Mouse (Mus musculus) myocyte (in vitro differentiated cells): ENCODE measurements around the gene Slc7a7. TPM values are rescaled to one million over a fixed set of nuclear protein-coding genes. Genes with fewer than 3 reads are reported as not detected.
A peak's percentile ranks its signal among the peaks of the same experiment; 100 is the strongest.

Experiments
- H3K27me3 ChIP-seq: one replicate; pipeline ENCODE4 v1.6.1; 2011; ENCODE audit not compliant: control insufficient read depth, insufficient read depth, insufficient read length
- H3K36me3 ChIP-seq: one replicate; pipeline ENCODE4 v1.6.1; 2011; ENCODE audit not compliant: control insufficient read depth, insufficient read depth
- H3K4me2 ChIP-seq: one replicate; pipeline ENCODE4 v1.6.1; 2011; ENCODE audit warnings: low read depth, control low read depth
- H3K4me3 ChIP-seq: one replicate; pipeline ENCODE4 v1.5.1; 2011; ENCODE audit warnings: mild to moderate bottlenecking, control low read depth, moderate library complexity
- H3K79me2 ChIP-seq: one replicate; pipeline ENCODE4 v1.6.1; 2011; ENCODE audit not compliant: control insufficient read depth, insufficient read depth
- H3ac ChIP-seq: one replicate; pipeline ENCODE4 v1.6.1; 2011; ENCODE audit not compliant: control insufficient read depth, insufficient read length
- CEBPB ChIP-seq: IDR thresholded peaks from 2 replicates; pipeline ENCODE4 v1.6.1; 2011; ENCODE audit warnings: mild to moderate bottlenecking, moderate library complexity; ENCODE audit not compliant: poor library complexity, insufficient read depth, severe bottlenecking
- E2F4 ChIP-seq: IDR thresholded peaks from one replicate; pipeline ENCODE4 v1.6.1; 2011; ENCODE audit warnings: mild to moderate bottlenecking, control low read depth, moderate library complexity; ENCODE audit not compliant: insufficient read depth
- MAX ChIP-seq: IDR thresholded peaks from one replicate; pipeline ENCODE4 v1.6.1; 2011; ENCODE audit warnings: low read depth, mild to moderate bottlenecking, control low read depth
- MYOD1 ChIP-seq, 3 experiments: IDR thresholded peaks; one replicate each; pipeline ENCODE4 v1.6.1; 2011; ENCODE audit warnings: control low read depth in 2 of 3, low read depth in 2 of 3, mild to moderate bottlenecking in 2 of 3, moderate library complexity in 1 of 3; ENCODE audit not compliant: insufficient read length in 2 of 3, control insufficient read depth in 1 of 3
- MYOG ChIP-seq, 3 experiments: IDR thresholded peaks; one replicate each; pipeline ENCODE4 v1.6.1; 2011; ENCODE audit warnings: control low read depth in 2 of 3, low read depth in 2 of 3, mild to moderate bottlenecking in 2 of 3; ENCODE audit not compliant: insufficient read length in 2 of 3, control insufficient read depth in 1 of 3, insufficient read depth in 1 of 3
- POLR2A ChIP-seq: IDR thresholded peaks from one replicate; pipeline ENCODE4 v1.6.1; 2011; ENCODE audit warnings: low read depth, mild to moderate bottlenecking, control low read depth, moderate library complexity; ENCODE audit not compliant: insufficient read length
- POLR2AphosphoS2 ChIP-seq: IDR thresholded peaks from one replicate; pipeline ENCODE4 v1.6.1; 2011; ENCODE audit warnings: low read depth, control low read depth; ENCODE audit not compliant: insufficient read length
- REST ChIP-seq: IDR thresholded peaks from one replicate; pipeline ENCODE4 v1.6.1; 2011; ENCODE audit warnings: mild to moderate bottlenecking, control low read depth, moderate library complexity; ENCODE audit not compliant: insufficient read depth, insufficient read length
- SRF ChIP-seq: IDR thresholded peaks from one replicate; pipeline ENCODE4 v1.6.1; 2011; ENCODE audit warnings: low read depth; ENCODE audit not compliant: control insufficient read depth, insufficient read length
- TCF12 ChIP-seq: IDR thresholded peaks from one replicate; pipeline ENCODE4 v1.6.1; 2011; ENCODE audit warnings: mild to moderate bottlenecking, control low read depth; ENCODE audit not compliant: poor library complexity, insufficient read depth, severe bottlenecking
- TCF3 ChIP-seq: IDR thresholded peaks from one replicate; pipeline ENCODE4 v1.6.1; 2011; ENCODE audit warnings: low read depth, control low read depth; ENCODE audit not compliant: insufficient read length
- USF1 ChIP-seq: IDR thresholded peaks from one replicate; pipeline ENCODE4 v1.6.1; 2011; ENCODE audit warnings: low read depth, mild to moderate bottlenecking, control low read depth, moderate library complexity
- polyA plus RNA-seq: library from polyadenylated mRNA; unstranded; fragments of >200 nt; fragmentation: generic; extraction: Trizol; gene quantifications from one replicate; pipeline ENCODE4 v1.2.1, GENCODE M21; 2012; ENCODE audit warnings: missing spikeins

Slc7a7 gene
- 6.8 TPM for polyA plus RNA-seq

DNA sequence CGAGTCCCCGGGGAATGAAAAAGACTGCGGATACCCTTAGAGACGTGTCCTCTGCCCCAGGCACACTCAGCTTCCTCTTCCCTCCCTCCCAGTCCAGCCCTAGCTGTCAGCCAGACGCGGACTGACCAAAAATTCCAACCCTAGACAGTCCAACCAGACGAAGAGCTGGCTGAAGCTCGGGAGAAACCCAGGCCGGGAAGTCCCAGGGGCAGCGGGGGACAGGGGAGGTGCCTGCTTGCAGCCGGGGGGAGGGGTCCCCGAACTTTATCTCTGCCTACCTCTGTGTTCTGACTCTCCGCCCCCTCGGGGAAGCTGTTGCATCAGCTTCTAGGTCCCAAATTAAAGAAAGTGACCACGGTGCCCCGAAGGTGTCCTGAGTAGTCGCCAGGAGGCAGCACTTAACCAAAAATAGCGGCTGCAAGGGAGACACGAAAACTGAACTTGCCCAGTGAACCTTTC, at the start of gene Slc7a7:
Slc7a7 (minus strand) TSS at position 158 of the 459 bp plus-strand sequence.
- Histone ChIP-seq H3K4me3 (no peak within 1 kb of the TSS), H3K79me2 (no peaks in the 10 kb centered on the region), H3K27me3 (no peaks in the 10 kb centered on the region), H3K36me3 (no peaks in the 10 kb centered on the region), H3ac (no peak within 1 kb of the TSS), H3K4me2 (no peak within 1 kb of the TSS)
- TF ChIP-seq SRF (no peak), POLR2A (no peak), USF1 (no peak), TCF3 (no peak), MAX (no peak), CEBPB (no peak), TCF12 (no peak), MYOD1 (IDR thresholded peaks at IDR 0.05; ENCODE audit: control insufficient read depth in 1 of 3, insufficient read length in 2 of 3, low read depth in 2 of 3) (no peak), REST (no peak), MYOG (IDR thresholded peaks at IDR 0.05; ENCODE audit: control insufficient read depth in 1 of 3, insufficient read depth in 1 of 3, insufficient read length in 2 of 3, low read depth in 2 of 3) (no peak), POLR2AphosphoS2 (no peak), E2F4 (no peak)

DNA sequence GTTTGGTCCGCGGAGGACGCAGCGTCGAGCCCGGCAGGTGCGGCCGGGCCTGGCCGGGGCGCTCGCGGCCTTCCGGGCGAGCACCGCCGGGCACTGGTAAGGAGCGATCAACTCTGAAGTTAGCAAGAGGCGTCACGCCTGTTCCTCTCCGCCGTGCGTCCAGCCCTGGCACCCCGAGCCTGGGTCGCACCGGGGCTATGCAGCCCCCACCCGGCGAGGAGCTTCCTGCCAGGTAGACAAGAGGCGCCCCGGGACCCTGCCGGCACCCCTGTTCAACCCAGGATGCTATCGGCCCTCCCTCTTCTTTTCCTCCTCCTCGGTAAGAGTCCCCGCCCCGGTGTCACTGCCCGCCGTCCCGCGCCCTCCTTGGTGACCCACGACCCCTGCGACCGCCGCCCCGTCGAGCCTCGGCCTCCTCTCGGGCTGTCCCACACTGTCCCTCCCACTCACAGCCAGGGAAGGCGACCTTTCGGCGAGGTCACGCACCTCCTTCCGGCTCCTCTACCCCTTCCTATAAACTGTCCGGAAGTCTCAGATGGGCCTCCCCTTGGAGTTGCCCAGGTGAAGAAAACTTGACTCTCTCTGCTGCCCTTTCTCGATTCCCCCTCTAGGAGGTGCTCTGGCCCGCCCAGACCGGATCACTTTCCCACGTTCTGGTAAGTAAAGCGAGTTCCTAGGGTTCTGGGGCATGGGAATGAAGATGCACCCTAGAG, 46.9 kb upstream of the Slc7a7 start:
- Histone ChIP-seq H3K79me2 (peaks cover 6% of the 10 kb centered on the region), H3K4me2 (peak overlapping the region; percentile 71), H3K4me3 (peak overlapping the region; percentile 33), H3K27me3 (no peaks in the 10 kb centered on the region), H3ac (peak overlapping the region; percentile 30), H3K36me3 (peaks cover 15% of the 10 kb centered on the region)
- TF ChIP-seq CEBPB, result no peak
- no peak for TF ChIP-seq TCF12
- no peak for TF ChIP-seq USF1
- no peak for TF ChIP-seq SRF
- peak; percentile 32 for TF ChIP-seq POLR2A

DNA sequence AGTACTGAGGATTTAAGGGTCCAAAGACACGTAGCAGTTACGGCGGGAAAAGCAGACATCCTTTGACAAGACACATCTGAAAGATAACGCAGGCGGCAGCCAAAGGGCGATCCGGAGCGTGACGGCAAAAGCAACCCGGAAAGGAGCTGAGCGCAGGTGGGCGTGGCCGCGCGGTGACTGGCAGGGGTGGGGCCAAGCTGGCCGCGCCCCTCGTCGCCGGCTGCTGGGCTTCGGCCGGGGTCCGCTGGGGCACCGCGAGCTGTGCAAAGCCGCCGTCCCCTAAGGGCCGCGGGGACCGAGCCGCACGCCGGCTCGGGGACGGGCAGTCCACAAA, 46.3 kb upstream of the Slc7a7 start, which contains the start of gene Lrp10:
Lrp10 (plus strand) TSS at position 179 of the 334 bp plus-strand sequence.
- TF ChIP-seq POLR2A (peak; percentile 76), MYOG (IDR thresholded peaks at IDR 0.05; ENCODE audit: control insufficient read depth in 1 of 3, insufficient read depth in 1 of 3, insufficient read length in 2 of 3, low read depth in 2 of 3) (peak in 1 of 3 experiments; percentile 33), TCF12 (no peak), SRF (peak; percentile 59), MYOD1 (IDR thresholded peaks at IDR 0.05; ENCODE audit: control insufficient read depth in 1 of 3, insufficient read length in 2 of 3, low read depth in 2 of 3) (no peak), CEBPB (no peak), POLR2AphosphoS2 (peak; percentile 89)
- H3K4me3 ChIP-seq, result peak within 1 kb of the TSS; percentile 33

DNA sequence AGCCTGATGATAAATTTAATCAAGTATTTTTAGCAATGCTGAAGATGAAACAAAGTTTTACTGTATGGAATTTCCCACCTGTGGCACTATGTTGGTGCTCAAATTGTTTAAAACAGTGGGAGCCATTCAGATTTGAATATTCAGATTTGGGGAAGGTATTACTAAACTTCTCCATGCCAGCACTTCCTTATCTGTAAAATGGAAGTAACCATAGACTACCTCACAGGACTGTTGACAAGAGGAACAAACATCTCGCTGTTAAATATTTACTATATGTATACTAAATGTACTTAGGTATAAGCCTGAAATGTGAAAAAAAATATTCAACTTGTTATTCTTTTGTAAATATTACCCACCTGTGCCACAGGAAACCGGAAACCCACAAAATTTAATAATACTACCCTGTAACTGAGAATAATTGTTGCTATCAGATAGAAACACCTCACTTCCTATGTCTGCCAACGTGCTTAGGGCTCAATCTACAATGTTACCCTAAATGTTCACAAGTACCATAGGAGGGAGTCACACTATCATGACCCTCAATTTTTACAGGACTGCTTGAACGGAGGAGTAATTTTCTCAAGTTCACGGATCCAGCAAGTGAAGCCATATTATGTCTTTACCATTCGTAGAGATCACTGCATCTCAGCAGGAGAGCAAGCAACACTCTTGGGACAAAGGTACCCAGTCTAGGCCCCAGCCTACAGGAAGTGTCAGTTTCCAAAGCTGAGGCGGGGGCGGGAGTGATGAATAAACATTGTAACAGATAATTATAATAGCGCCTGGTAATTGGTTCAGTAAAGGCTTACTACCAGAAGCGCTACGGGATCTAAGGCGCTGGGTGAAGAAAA, 45.8 kb upstream of the Slc7a7 start:
- peaks cover 6% of the 10 kb centered on the region for H3K79me2 ChIP-seq
- TF ChIP-seq E2F4 (no peak), TCF3 (no peak), POLR2A (no peak), MAX (no peak), USF1 (no peak), MYOD1 (IDR thresholded peaks at IDR 0.05; ENCODE audit: control insufficient read depth in 1 of 3, insufficient read length in 2 of 3, low read depth in 2 of 3) (no peak), POLR2AphosphoS2 (no peak), REST (no peak), CEBPB (no peak), MYOG (IDR thresholded peaks at IDR 0.05; ENCODE audit: control insufficient read depth in 1 of 3, insufficient read depth in 1 of 3, insufficient read length in 2 of 3, low read depth in 2 of 3) (no peak), SRF (no peak), TCF12 (no peak)
- H3K4me2 ChIP-seq, result peak overlapping the region; percentile 72
- peak overlapping the region; percentile 30 for H3ac ChIP-seq
- H3K27me3 ChIP-seq, result no peaks in the 10 kb centered on the region
- peak overlapping the region; percentile 33 for H3K4me3 ChIP-seq
- peaks cover 15% of the 10 kb centered on the region for H3K36me3 ChIP-seq

More for the DNA sequence above, 46.3 kb upstream of the Slc7a7 start, which contains the start of gene Lrp10:
- Histone ChIP-seq H3K79me2 (peaks cover 6% of the 10 kb centered on the region), H3K4me2 (peak within 1 kb of the TSS; percentile 72), H3ac (peak within 1 kb of the TSS; percentile 30), H3K36me3 (peaks cover 15% of the 10 kb centered on the region), H3K27me3 (no peaks in the 10 kb centered on the region)

DNA sequence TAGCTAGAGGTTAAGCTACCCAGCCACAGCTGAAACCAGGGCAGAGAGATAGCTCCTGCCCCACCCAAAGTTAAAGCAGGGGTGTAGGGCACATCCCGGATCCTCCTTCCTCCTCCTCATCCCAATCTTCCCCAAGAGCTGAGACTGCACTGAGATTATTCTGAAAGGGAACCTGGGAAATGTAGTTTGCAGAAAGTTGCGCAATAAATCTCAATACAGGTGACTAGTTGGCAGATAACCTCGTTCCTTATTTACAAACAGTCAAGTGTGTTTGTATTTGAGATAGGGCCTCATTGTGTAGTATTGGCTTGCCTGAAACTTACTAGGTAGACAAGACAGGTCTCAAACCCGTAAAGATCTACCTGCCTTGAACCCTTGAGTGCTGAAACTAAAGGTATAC, 44.6 kb upstream of the Slc7a7 start:
- Histone ChIP-seq H3K4me3 (no peak overlapping the region), H3K79me2 (peaks cover 6% of the 10 kb centered on the region), H3K36me3 (peaks cover 11% of the 10 kb centered on the region), H3K4me2 (no peak overlapping the region), H3K27me3 (no peaks in the 10 kb centered on the region), H3ac (no peak overlapping the region)
- TF ChIP-seq E2F4 (no peak), POLR2A (no peak), TCF3 (no peak), USF1 (no peak), POLR2AphosphoS2 (no peak), TCF12 (no peak), MAX (no peak), SRF (no peak), REST (no peak), CEBPB (no peak)
